Mouse (Mus musculus) neural tube, embryonic 15.5 days (tissue): ENCODE data around the gene Socs7. TPM values are rescaled to one million over a fixed set of nuclear protein-coding genes. Genes with fewer than 3 reads are reported as not detected.
A peak's percentile ranks its signal among the peaks of the same experiment; 100 is the strongest.

Experiments used
- ATAC-seq: fragments of 200-750 bp; cut with Nextera tagmentation; 2 replicates; pipeline ENCODE4 v1.8.0; 2017; ENCODE audit warnings: mild to moderate bottlenecking, moderate TSS enrichment, moderate library complexity; ENCODE audit not compliant: low FRiP score
- H3K27ac ChIP-seq: fragments of 300-500 bp; sonication (generic); replicated peaks from 2 replicates; pipeline ENCODE4 v1.5.1; 2015; ENCODE audit warnings: mild to moderate bottlenecking, inconsistent platforms
- H3K27me3 ChIP-seq: fragments of 300-500 bp; sonication (generic); replicated peaks from 2 replicates; pipeline ENCODE4 v1.6.1; 2015; ENCODE audit warnings: inconsistent platforms
- H3K36me3 ChIP-seq: fragments of 300-500 bp; sonication (generic); 2 replicates; pipeline ENCODE4 v1.6.1; 2015; ENCODE audit warnings: inconsistent platforms
- H3K4me1 ChIP-seq: fragments of 300-500 bp; sonication (generic); 2 replicates; pipeline ENCODE4 v1.6.1; 2015; ENCODE audit warnings: inconsistent platforms
- H3K4me2 ChIP-seq: fragments of 300-500 bp; sonication (generic); 2 replicates; pipeline ENCODE4 v1.6.1; 2015; ENCODE audit warnings: inconsistent platforms, mild to moderate bottlenecking, moderate library complexity
- H3K4me3 ChIP-seq: fragments of 300-500 bp; sonication (generic); replicated peaks from 2 replicates; pipeline ENCODE4 v1.5.1; 2015; ENCODE audit warnings: mild to moderate bottlenecking, inconsistent platforms
- H3K9ac ChIP-seq: fragments of 300-500 bp; sonication (generic); replicated peaks from 2 replicates; pipeline ENCODE4 v1.6.1; 2015; ENCODE audit warnings: mild to moderate bottlenecking, inconsistent platforms
- H3K9me3 ChIP-seq: fragments of 300-500 bp; sonication (generic); replicated peaks from 2 replicates; pipeline ENCODE4 v1.6.1; 2016; ENCODE audit warnings: inconsistent platforms
- WGBS: fragments of 180-500 bp; shearing (Covaris S2); methylation state at CpG from one replicate; pipeline ENCODE4 v1.1.7; 2015; ENCODE audit warnings: mixed read lengths; 5-methylcytosine and 5-hydroxymethylcytosine counted together
- polyA plus RNA-seq: library from polyadenylated mRNA; unstranded; fragments of >200 nt; fragmentation: Nextera tagmentation; extraction: Ambion mirVana; gene quantifications from 2 replicates; pipeline ENCODE4 v1.2.1, GENCODE M21; 2015

Gene Socs7
- polyA plus RNA-seq, 1 experiment from 2014 or later = 8.4 TPM

DNA sequence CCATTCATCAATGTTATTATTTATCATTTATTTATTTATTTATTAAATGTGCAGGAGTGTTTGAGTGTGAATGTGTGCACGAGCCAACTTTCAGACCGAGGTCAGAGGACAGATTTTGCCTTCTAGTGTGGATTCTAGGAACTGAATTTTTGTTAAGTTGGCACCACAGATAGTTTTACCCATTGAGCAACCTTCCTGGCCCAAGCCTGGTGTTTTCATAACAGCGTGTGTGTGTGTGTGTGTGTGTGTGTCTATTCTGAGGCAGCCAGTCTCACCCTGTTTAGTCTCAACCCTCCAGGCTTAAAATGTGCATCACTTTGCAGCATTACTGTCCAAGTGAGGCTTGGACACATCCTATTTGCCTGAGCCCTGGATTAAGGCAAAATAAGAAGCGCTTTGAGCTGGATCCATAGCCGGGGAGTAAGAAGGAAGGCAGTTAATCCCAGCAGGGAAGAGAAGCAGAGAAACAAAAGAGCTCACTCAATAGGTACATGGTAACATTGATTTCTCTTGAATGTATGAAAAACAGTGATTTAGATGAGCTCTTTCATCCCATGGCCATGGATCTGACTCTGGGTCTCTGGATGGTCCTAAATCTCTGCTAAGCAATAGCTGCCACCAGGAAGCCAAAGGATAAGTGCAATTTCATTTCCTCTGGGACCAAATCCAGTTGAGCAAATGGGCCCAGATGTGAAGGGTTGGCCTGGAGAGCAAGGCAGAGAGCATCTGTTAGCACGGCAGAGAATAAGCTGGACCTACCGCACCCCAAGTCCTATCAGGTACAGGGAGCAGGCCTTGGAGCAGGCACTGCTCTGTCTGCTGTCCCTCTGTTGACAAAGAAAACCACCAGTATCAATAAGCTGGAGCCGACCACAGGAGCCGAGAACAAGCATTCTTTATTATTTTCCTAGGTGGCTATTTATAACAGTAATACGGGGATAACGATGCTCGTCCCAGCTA lies 30.8 kb upstream of the Socs7 start:
- Histone ChIP-seq H3K4me3 (no peak overlapping the region), H3K4me2 (no peak overlapping the region), H3K9ac (no peak overlapping the region), H3K27me3 (no peaks in the 10 kb centered on the region), H3K27ac (no peak overlapping the region), H3K4me1 (peaks cover 3% of the 10 kb centered on the region; the same call in 1 of the 2 replicates), H3K36me3 (peaks cover 28% of the 10 kb centered on the region), H3K9me3 (no peaks in the 10 kb centered on the region)
- WGBS = 62% methylated on average over 12 of the region's 12 CpGs
- ATAC-seq = no peak

DNA sequence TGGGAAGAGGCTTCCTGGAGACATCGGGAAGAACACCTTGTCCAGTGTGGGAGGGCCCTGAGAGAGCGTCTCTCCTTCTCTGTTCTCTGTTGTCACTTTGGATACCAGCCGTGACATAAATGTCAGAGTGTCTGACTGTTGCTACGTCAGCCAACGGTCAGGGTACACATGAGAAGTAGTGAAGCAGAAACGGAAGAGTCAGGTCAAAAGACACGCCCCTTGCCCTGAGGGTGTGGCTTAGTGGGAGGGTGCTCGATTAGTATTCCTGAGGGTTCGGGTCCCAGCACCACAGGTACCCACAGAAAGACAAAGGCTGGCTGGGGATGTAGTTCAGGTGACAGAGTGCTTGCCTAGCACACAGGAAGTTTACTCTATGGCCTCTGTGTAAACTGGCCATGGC lies 29.3 kb upstream of the Socs7 start:
- Histone ChIP-seq H3K9ac (no peak overlapping the region), H3K36me3 (peaks cover 22% of the 10 kb centered on the region), H3K4me3 (no peak overlapping the region), H3K27ac (no peak overlapping the region), H3K4me1 (peaks cover 4% of the 10 kb centered on the region; the same call in 1 of the 2 replicates), H3K9me3 (no peaks in the 10 kb centered on the region), H3K4me2 (no peak overlapping the region), H3K27me3 (no peaks in the 10 kb centered on the region)
- WGBS = 55% methylated on average over 9 of the region's 9 CpGs
- ATAC-seq = no peak

DNA sequence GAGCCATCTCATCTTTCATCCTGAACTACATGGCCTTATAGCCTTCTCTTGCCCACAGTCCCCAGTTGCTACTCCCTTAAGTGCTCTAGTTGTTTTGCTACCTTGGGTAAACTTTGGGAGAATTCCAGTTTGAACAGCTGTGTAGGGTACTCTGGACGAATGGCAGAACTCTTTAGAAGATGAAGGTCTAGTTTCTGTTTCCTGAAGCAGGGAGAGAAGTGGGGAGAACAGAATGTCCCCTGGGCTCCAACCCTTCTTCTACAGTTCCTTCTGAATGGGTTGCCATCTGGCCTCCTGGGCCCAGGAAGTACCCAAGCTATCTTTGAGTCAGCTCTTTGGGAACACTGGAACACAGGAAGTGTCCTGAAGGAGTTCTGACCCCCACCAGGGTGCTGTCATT lies 28.5 kb upstream of the Socs7 start:
- Histone ChIP-seq H3K27me3 (no peaks in the 10 kb centered on the region), H3K4me2 (no peak overlapping the region), H3K9me3 (no peaks in the 10 kb centered on the region), H3K4me3 (no peak overlapping the region), H3K9ac (no peak overlapping the region), H3K27ac (no peak overlapping the region), H3K4me1 (peaks cover 12% of the 10 kb centered on the region), H3K36me3 (peaks cover 15% of the 10 kb centered on the region)
- 64% methylated on average over 1 of the region's 1 CpGs for WGBS
- no peak for ATAC-seq

DNA sequence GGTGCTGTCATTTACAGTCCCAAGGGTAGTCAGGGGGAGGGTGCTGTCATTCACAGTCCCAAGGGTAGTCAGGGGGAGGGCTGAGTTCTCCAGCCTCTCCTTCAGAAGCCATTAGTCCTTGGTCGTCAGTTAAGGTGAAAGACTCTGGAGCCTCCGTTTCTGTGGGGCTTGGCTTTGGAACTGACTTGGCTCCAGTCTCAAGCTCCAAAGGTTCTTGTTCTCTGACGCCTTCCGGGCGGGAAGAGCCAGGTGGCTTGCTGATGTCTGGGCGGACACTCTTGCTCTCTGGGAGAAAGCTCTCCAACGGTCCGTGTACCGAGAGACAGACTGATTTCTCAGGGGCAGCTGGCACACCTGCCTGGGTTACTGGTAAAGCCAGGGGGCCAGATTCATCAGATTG lies 28.0 kb upstream of the Socs7 start:
- no peaks in the 10 kb centered on the region for H3K9me3 ChIP-seq
- H3K4me2 ChIP-seq = no peak overlapping the region
- H3K9ac ChIP-seq = no peak overlapping the region
- no peaks in the 10 kb centered on the region for H3K27me3 ChIP-seq
- no peak overlapping the region for H3K27ac ChIP-seq
- H3K36me3 ChIP-seq = peaks cover 10% of the 10 kb centered on the region
- no peak for ATAC-seq
- H3K4me1 ChIP-seq = peaks cover 13% of the 10 kb centered on the region
- no peak overlapping the region for H3K4me3 ChIP-seq
- WGBS = 89% methylated on average over 9 of the region's 9 CpGs

DNA sequence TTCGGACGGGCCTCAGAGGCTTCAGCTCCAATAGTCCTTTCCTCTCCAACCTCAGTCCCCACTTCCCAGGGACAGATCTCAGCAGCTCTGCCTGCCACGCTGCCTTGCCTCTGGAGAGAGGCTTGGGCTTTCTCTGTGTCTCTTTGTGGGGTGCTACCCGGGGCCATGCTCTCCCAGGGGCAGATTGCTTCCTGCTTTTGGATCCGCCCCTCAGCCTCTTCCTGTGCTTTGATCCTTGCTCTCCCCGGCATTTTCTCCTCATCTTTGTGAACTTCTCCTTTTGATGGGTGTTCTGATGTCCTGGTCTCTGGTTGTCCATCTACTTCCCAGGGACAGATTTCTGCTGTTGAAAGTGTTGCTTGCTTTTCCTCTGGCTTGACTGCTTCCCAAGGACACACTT lies 26.1 kb upstream of the Socs7 start:
- WGBS = 48% methylated on average over 6 of the region's 6 CpGs
- no peaks in the 10 kb centered on the region for H3K9me3 ChIP-seq
- H3K4me3 ChIP-seq = no peak overlapping the region
- H3K36me3 ChIP-seq = no peaks in the 10 kb centered on the region
- H3K27ac ChIP-seq = no peak overlapping the region
- ATAC-seq = no peak
- no peak overlapping the region for H3K4me2 ChIP-seq
- peaks cover 13% of the 10 kb centered on the region for H3K4me1 ChIP-seq
- H3K9ac ChIP-seq = no peak overlapping the region
- H3K27me3 ChIP-seq = no peaks in the 10 kb centered on the region

DNA sequence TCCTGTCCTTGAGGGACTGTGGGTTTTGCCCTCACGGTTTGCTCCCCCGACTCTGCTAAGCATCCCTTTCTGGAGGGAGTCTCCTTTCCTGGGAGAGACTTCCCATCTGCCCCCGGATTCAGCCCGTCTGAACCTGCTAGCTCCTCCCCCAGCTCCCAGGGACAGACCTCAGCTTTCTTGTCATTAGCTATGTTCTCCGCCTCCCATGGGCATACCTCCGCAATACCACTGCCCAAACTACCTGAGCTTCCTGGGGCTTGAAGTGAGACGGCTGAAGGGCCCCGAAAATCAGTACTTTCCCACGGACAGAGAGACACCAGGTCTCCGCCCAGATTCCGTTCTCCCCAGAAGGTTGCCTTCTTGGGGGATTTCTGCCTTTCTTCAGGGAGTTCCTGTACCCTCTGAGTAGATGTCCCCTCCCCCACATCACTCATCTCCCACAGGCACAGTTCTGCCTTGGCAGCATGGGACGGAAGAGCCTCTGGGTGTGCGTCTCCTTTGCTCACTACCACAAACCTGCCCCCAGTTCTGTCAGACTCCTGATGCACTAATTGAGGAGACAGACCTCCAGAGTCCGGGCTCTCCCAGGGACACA lies 25.5 kb upstream of the Socs7 start:
- no peak for ATAC-seq
- H3K4me3 ChIP-seq = no peak overlapping the region
- no peaks in the 10 kb centered on the region for H3K9me3 ChIP-seq
- H3K9ac ChIP-seq = no peak overlapping the region
- no peak overlapping the region for H3K4me2 ChIP-seq
- no peak overlapping the region for H3K27ac ChIP-seq
- H3K36me3 ChIP-seq = no peaks in the 10 kb centered on the region
- H3K4me1 ChIP-seq = peaks cover 10% of the 10 kb centered on the region
- no peaks in the 10 kb centered on the region for H3K27me3 ChIP-seq
- 72% methylated on average over 14 of the region's 14 CpGs for WGBS

DNA sequence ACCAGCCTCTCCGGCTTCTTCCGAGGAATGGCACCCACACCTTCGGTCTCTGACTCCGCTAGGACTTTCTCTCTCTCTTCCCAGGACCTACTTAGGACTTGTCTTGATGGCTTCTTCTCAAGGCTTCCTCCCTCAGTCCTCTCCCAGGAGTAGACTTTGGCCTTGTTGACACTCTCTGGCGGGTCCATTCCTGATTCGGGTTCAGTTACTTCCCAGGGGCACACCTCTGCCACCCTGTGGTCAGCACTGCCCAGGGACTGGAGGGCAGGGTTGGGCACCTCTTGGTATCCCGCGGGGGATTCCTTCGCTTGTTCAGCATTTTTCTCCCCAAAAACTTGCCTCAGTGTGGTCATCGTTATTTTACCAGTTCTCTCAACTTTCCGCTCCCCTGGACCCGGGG lies 25.0 kb upstream of the Socs7 start:
- H3K36me3 ChIP-seq = no peaks in the 10 kb centered on the region
- no peak overlapping the region for H3K27ac ChIP-seq
- H3K9me3 ChIP-seq = no peaks in the 10 kb centered on the region
- no peak overlapping the region for H3K4me2 ChIP-seq
- no peak for ATAC-seq
- no peak overlapping the region for H3K9ac ChIP-seq
- no peaks in the 10 kb centered on the region for H3K27me3 ChIP-seq
- no peak overlapping the region for H3K4me3 ChIP-seq
- 97% methylated on average over 12 of the region's 12 CpGs for WGBS
- peaks cover 10% of the 10 kb centered on the region; the same call in 1 of the 2 replicates for H3K4me1 ChIP-seq

DNA sequence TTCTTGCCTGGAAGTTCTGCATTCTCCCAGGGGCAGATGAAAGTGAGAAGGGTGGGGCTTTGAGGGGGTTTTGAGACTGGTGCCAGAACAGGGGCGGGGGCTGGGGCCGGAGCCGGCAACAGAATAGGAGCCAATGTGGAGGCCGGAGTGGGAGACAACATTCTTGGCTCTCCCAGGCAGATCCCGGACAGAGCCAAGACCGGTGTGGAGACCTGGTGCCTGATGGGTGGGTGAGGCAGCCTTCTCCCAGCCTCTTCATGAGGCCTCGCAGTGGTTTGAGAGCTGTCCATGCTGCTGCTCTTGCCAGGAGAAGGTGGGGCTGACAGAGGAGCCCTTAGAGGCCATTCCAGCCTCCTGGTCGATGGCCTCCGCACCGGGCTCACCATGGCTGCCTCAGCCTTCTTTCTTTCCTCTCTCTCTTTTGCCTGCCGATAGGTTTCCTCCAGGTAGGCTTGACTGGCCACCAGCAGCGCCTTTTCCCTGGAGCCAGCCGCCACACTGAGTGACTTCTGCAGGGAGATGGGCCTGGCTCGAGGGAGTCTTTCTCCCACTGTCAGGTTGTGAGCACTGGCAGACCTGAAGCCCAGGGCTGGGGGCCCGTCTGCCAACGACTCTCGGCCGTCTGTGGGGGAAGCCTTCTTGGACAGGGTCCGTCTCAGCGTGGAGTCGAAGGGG lies 23.9 kb upstream of the Socs7 start:
- Histone ChIP-seq H3K27ac (peak overlapping the region; percentile 58), H3K9me3 (no peaks in the 10 kb centered on the region), H3K27me3 (no peaks in the 10 kb centered on the region), H3K9ac (no peak overlapping the region), H3K4me2 (peak overlapping the region; percentile 13), H3K36me3 (no peaks in the 10 kb centered on the region), H3K4me1 (peaks cover 10% of the 10 kb centered on the region; the same call in 1 of the 2 replicates), H3K4me3 (no peak overlapping the region)
- ATAC-seq = no peak
- WGBS = 58% methylated on average over 21 of the region's 21 CpGs

DNA sequence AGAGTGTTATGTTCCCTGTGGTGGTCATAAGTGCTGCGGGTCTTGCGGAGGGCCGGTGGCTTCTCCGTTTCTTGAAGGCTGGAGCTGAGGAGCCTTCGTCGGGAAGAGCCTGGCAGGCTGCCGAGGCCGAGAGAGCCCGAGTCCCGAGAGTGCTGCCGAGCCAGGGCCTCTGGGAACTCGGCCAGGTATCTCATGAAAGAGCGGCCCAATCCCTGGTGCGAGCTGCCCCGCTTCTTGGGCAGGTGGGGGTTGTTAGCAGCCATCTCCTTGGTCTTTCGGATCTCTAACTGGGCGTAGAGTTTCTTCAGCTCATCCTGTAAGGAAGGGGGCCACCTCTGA lies 23.4 kb upstream of the Socs7 start:
- Histone ChIP-seq H3K4me3 (no peak overlapping the region), H3K4me1 (peaks cover 12% of the 10 kb centered on the region), H3K36me3 (no peaks in the 10 kb centered on the region), H3K9me3 (no peaks in the 10 kb centered on the region), H3K27ac (no peak overlapping the region), H3K27me3 (no peaks in the 10 kb centered on the region), H3K4me2 (peak overlapping the region; percentile 13), H3K9ac (no peak overlapping the region)
- no peak for ATAC-seq
- 46% methylated on average over 17 of the region's 17 CpGs for WGBS

DNA sequence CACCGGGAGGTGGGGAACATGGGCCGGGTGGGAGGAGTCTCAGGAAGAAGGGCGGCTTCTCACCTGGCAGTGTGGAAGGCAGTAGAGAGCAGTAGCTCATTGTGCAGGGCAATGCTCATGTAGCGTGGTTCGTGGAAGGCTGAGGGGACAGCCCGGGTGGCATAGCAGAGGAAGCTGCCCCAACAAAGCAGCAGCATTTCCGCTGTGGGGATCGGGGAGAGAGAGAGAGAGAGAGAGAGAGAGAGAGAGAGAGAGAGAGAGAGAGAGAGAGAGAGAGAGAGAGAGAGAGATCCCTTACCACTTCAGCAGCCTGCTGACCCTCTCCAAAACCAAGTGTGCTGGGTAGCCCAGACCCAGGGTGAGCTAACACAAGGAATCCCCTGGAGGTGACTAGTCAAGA lies 19.2 kb upstream of the Socs7 start:
- Histone ChIP-seq H3K4me1 (peaks cover 10% of the 10 kb centered on the region), H3K27ac (no peak overlapping the region), H3K9ac (no peak overlapping the region), H3K4me3 (no peak overlapping the region), H3K27me3 (no peaks in the 10 kb centered on the region), H3K36me3 (no peaks in the 10 kb centered on the region), H3K9me3 (no peaks in the 10 kb centered on the region), H3K4me2 (no peak overlapping the region)
- no peak for ATAC-seq
- WGBS = 47% methylated on average over 7 of the region's 8 CpGs

DNA sequence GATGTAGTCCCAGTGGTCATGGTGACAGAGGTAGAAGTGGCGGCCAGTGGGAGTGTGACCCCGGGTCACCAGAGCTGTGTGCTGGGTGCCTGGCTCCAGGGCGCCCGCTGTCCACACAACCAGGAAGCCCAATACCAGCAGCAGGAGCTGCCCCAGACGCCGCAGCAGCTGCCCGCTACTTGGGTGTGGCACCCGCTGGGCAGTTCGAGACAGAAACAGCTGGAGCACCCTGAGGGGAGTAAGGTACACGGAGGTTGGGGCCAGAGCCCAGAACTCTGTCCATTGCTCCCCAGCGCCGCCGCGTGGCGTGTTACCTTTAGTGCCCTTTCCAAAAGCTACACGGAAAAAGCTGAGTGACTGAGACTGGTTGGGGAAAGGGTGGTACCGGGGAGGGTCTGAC lies 18.7 kb upstream of the Socs7 start:
- Histone ChIP-seq H3K27me3 (no peaks in the 10 kb centered on the region), H3K36me3 (no peaks in the 10 kb centered on the region), H3K4me3 (no peak overlapping the region), H3K9me3 (no peaks in the 10 kb centered on the region), H3K27ac (no peak overlapping the region), H3K9ac (no peak overlapping the region), H3K4me1 (peaks cover 6% of the 10 kb centered on the region), H3K4me2 (no peak overlapping the region)
- 30% methylated on average over 17 of the region's 17 CpGs for WGBS
- ATAC-seq = no peak

DNA sequence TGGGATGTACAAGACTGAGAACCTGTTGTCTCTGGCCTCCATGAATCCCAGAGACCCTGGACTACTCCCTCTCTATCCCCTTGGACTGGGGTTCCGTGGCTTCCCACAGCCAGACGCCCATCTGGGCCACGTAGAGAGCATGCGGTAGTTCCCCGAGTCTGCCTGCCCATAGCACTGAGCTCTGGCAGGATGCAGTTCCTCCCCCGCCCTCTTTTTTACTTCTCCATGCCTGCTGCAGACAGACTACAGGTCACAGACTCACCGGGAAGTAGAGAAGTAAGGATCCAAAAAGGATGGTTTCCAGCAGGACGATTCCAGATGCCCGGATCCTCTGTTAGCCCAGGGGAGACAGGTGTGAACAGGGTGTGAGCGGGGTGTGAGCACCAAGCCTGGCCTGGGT lies 16.9 kb upstream of the Socs7 start:
- Histone ChIP-seq H3K4me3 (no peak overlapping the region), H3K4me1 (peaks cover 13% of the 10 kb centered on the region), H3K9ac (no peak overlapping the region), H3K27ac (no peak overlapping the region), H3K27me3 (no peaks in the 10 kb centered on the region), H3K9me3 (no peaks in the 10 kb centered on the region), H3K4me2 (no peak overlapping the region), H3K36me3 (no peaks in the 10 kb centered on the region)
- no peak for ATAC-seq
- WGBS = 87% methylated on average over 10 of the region's 10 CpGs
